Mouse (Mus musculus) activated CD4-positive, CD25-positive, alpha-beta regulatory T cell, adult 9 weeks (primary cell): ENCODE data around the gene Gm10192. TPM values are rescaled to one million over a fixed set of nuclear protein-coding genes. Genes with fewer than 3 reads are reported as not detected.

Experiments
- polyA plus RNA-seq: library from polyadenylated mRNA; unstranded; fragments of 100-300 nt; shearing (Covaris generic); gene quantifications from one replicate; pipeline ENCODE4 v1.2.1, GENCODE M21; 2017

The Gm10192 gene
- polyA plus RNA-seq, result not detected

GRCm38 (mm10) chr4:97183066-97183465 lies at the start of gene Gm10192:
Gene Gm10192 (minus strand): TSS chr4:97183166.

